Mouse (Mus musculus): ENCODE data around the gene Gm1123. TPM values are rescaled to one million over a fixed set of nuclear protein-coding genes. Genes with fewer than 3 reads are reported as not detected.

Gm1123 gene
- polyA plus RNA-seq, 1 experiment = not detected

- WGBS = 79% methylated on average over 6 of the region's 6 CpGs
- Histone ChIP-seq H3K27ac (ENCODE audit: insufficient read depth, low read depth, low read length) (no peak overlapping the region), H3K4me3 (ENCODE audit: insufficient read depth, low read depth, low read length) (no peak overlapping the region), H3K4me1 (ENCODE audit: control insufficient read depth, insufficient read depth, low read length) (no peaks in the 10 kb centered on the region)
- TF ChIP-seq CTCF (IDR thresholded peaks at IDR 0.05; ENCODE audit: insufficient read depth, low read depth, low read length) = no peak
- TF ChIP-seq POLR2A (IDR thresholded peaks at IDR 0.05; ENCODE audit: insufficient read depth, low read depth, low read length) = no peak
Observed at GRCm38 (mm10) chr9:99049760-99050159, 14.2 kb upstream of the Gm1123 start.

GRCm38 (mm10) chr9:99048724-99049250, 13.3 kb upstream of the Gm1123 start:
- TF ChIP-seq CTCF (IDR thresholded peaks at IDR 0.05; ENCODE audit: insufficient read depth, low read depth, low read length) (no peak), POLR2A (IDR thresholded peaks at IDR 0.05; ENCODE audit: insufficient read depth, low read depth, low read length) (no peak)
- WGBS = 77% methylated on average over 1 of the region's 1 CpGs
- Histone ChIP-seq H3K4me1 (ENCODE audit: control insufficient read depth, insufficient read depth, low read length) (no peaks in the 10 kb centered on the region), H3K4me3 (ENCODE audit: insufficient read depth, low read depth, low read length) (no peak overlapping the region), H3K27ac (ENCODE audit: insufficient read depth, low read depth, low read length) (no peak overlapping the region)

- TF ChIP-seq POLR2A (IDR thresholded peaks at IDR 0.05; ENCODE audit: insufficient read depth, low read depth, low read length) (no peak), CTCF (IDR thresholded peaks at IDR 0.05; ENCODE audit: insufficient read depth, low read depth, low read length) (no peak)
- Histone ChIP-seq H3K4me3 (ENCODE audit: insufficient read depth, low read depth, low read length) (no peak overlapping the region), H3K27ac (ENCODE audit: insufficient read depth, low read depth, low read length) (no peak overlapping the region), H3K4me1 (ENCODE audit: control insufficient read depth, insufficient read depth, low read length) (no peaks in the 10 kb centered on the region)
- 88% methylated on average over 8 of the region's 8 CpGs for WGBS
Observed at GRCm38 (mm10) chr9:99044761-99045160, 9.2 kb upstream of the Gm1123 start.

GRCm38 (mm10) chr9:99042641-99043040, 7.1 kb upstream of the Gm1123 start:
- TF ChIP-seq CTCF (IDR thresholded peaks at IDR 0.05; ENCODE audit: insufficient read depth, low read depth, low read length) = no peak
- TF ChIP-seq POLR2A (IDR thresholded peaks at IDR 0.05; ENCODE audit: insufficient read depth, low read depth, low read length) = no peak
- 94% methylated on average over 4 of the region's 4 CpGs for WGBS
- no peak overlapping the region for H3K4me3 ChIP-seq (ENCODE audit: insufficient read depth, low read depth, low read length)

GRCm38 (mm10) chr9:99041994-99042393, 6.5 kb upstream of the Gm1123 start:
- TF ChIP-seq POLR2A (IDR thresholded peaks at IDR 0.05; ENCODE audit: insufficient read depth, low read depth, low read length) (no peak), CTCF (IDR thresholded peaks at IDR 0.05; ENCODE audit: insufficient read depth, low read depth, low read length) (no peak)
- H3K4me1 ChIP-seq (ENCODE audit: control insufficient read depth, insufficient read depth, low read length) = no peaks in the 10 kb centered on the region
- no peak overlapping the region for H3K27ac ChIP-seq (ENCODE audit: insufficient read depth, low read depth, low read length)
- 84% methylated on average over 9 of the region's 9 CpGs for WGBS
- no peak overlapping the region for H3K4me3 ChIP-seq (ENCODE audit: insufficient read depth, low read depth, low read length)

More at GRCm38 (mm10) chr9:99042641-99043040, 7.1 kb upstream of the Gm1123 start:
- no peak overlapping the region for H3K27ac ChIP-seq (ENCODE audit: insufficient read depth, low read depth, low read length)
- no peaks in the 10 kb centered on the region for H3K4me1 ChIP-seq (ENCODE audit: control insufficient read depth, insufficient read depth, low read length)

GRCm38 (mm10) chr9:99034111-99034510, 1.4 kb downstream of the Gm1123 start:
- TF ChIP-seq POLR2A (IDR thresholded peaks at IDR 0.05; ENCODE audit: insufficient read depth, low read depth, low read length) (no peak), CTCF (IDR thresholded peaks at IDR 0.05; ENCODE audit: insufficient read depth, low read depth, low read length) (no peak)
- H3K27ac ChIP-seq (ENCODE audit: insufficient read depth, low read depth, low read length) = no peak overlapping the region
- peaks cover 7% of the 10 kb centered on the region; the same call in 1 of the 2 replicates for H3K4me1 ChIP-seq (ENCODE audit: control insufficient read depth, insufficient read depth, low read length)
- no peak overlapping the region for H3K4me3 ChIP-seq (ENCODE audit: insufficient read depth, low read depth, low read length)
- WGBS = 83% methylated on average over 8 of the region's 8 CpGs

- H3K4me1 ChIP-seq (ENCODE audit: control insufficient read depth, insufficient read depth, low read length) = peaks cover 7% of the 10 kb centered on the region; the same call in 1 of the 2 replicates
- TF ChIP-seq POLR2A (IDR thresholded peaks at IDR 0.05; ENCODE audit: insufficient read depth, low read depth, low read length) = no peak
- H3K4me3 ChIP-seq (ENCODE audit: insufficient read depth, low read depth, low read length) = no peak overlapping the region
- WGBS = 87% methylated on average over 8 of the region's 8 CpGs
- H3K27ac ChIP-seq (ENCODE audit: insufficient read depth, low read depth, low read length) = no peak overlapping the region
Observed at GRCm38 (mm10) chr9:99032031-99032430, 3.5 kb downstream of the Gm1123 start.

- WGBS = 87% methylated on average over 4 of the region's 4 CpGs
- H3K27ac ChIP-seq (ENCODE audit: insufficient read depth, low read depth, low read length) = no peak overlapping the region
- H3K4me1 ChIP-seq (ENCODE audit: control insufficient read depth, insufficient read depth, low read length) = no peaks in the 10 kb centered on the region
- TF ChIP-seq POLR2A (IDR thresholded peaks at IDR 0.05; ENCODE audit: insufficient read depth, low read depth, low read length) (no peak), CTCF (IDR thresholded peaks at IDR 0.05; ENCODE audit: insufficient read depth, low read depth, low read length) (no peak)
- H3K4me3 ChIP-seq (ENCODE audit: insufficient read depth, low read depth, low read length) = no peak overlapping the region
Observed at GRCm38 (mm10) chr9:99021751-99022150, 13.8 kb downstream of the Gm1123 start.

- no peak for TF ChIP-seq POLR2A (IDR thresholded peaks at IDR 0.05; ENCODE audit: insufficient read depth, low read depth, low read length)
- TF ChIP-seq CTCF (IDR thresholded peaks at IDR 0.05; ENCODE audit: insufficient read depth, low read depth, low read length) = no peak
- no peak overlapping the region for H3K4me3 ChIP-seq (ENCODE audit: insufficient read depth, low read depth, low read length)
- H3K27ac ChIP-seq (ENCODE audit: insufficient read depth, low read depth, low read length) = no peak overlapping the region
- WGBS = 35% methylated on average over 5 of the region's 5 CpGs
- no peaks in the 10 kb centered on the region for H3K4me1 ChIP-seq (ENCODE audit: control insufficient read depth, insufficient read depth, low read length)
Observed at GRCm38 (mm10) chr9:99021166-99021565, 14.3 kb downstream of the Gm1123 start.

GRCm38 (mm10) chr9:99017679-99018078, 17.8 kb downstream of the Gm1123 start:
- Histone ChIP-seq H3K4me1 (ENCODE audit: control insufficient read depth, insufficient read depth, low read length) (no peaks in the 10 kb centered on the region), H3K27ac (ENCODE audit: insufficient read depth, low read depth, low read length) (no peak overlapping the region), H3K4me3 (ENCODE audit: insufficient read depth, low read depth, low read length) (no peak overlapping the region)
- 64% methylated on average over 6 of the region's 6 CpGs for WGBS
- TF ChIP-seq POLR2A (IDR thresholded peaks at IDR 0.05; ENCODE audit: insufficient read depth, low read depth, low read length) (no peak), CTCF (IDR thresholded peaks at IDR 0.05; ENCODE audit: insufficient read depth, low read depth, low read length) (no peak)
